14 mouse cellular contexts compared by ENCODE assay signal in the genomic region with DNA sequence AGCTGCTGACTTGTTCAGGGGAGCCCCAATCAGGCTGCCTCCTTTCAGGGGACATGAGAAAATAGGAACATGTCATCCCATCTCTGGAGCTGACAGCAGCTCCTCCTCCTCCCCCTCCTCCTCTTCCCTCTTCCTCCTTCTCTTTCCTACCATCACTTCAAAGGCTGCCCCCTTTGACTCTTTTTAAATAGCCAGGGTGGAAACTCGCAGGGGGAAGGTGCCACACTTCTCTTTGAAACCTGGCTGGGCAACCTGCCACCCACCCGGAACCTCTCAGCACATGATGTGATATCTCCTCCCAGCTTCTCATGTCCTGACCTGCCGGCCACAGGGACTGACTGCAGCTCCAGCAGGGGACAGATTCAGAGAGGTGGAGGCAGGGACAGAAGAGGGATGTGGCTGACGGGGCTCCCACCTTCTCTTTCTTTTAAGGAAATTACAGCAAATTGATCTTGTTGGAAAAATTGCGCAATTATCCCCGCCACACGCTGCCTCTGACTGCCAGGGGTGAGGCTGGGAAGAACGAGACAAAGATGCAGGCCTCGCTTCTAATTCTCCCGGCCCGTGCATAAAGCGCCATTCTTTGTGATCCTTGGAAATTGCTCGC.
DNase-seq lines count a peak whose midpoint lies in the region; ATAC-seq and TF ChIP-seq lines count a peak whose summit lies in the region.
"Had no signal": no experiment of that assay in that cellular context is flagged by ENCODE, and none has a peak within 500 bp of the region (broad histone marks: within the 10 kb centered on the region; RNA-seq: fewer than 3 reads in every experiment).

No protein-coding gene starts in this region.

- intact Hi-C loops in gastrocnemius, adult 2 months (cut with DNase I): no loop called here

- H3K4me1 ChIP-seq in forebrain, embryonic 12.5 days: peaks cover 14% of the 10 kb centered on the region
- H3K4me1 ChIP-seq in midbrain, embryonic 13.5 days (replicated peaks): peaks cover 18% of the 10 kb centered on the region
- no peaks in the 10 kb centered on the region for H3K4me1 ChIP-seq in kidney, adult 2 months (ENCODE audit: control insufficient read depth, insufficient read depth, low read length)
- H3K4me1 ChIP-seq: megakaryocyte, embryonic 14.5 days had no signal

- ATAC-seq in forebrain, embryonic 12.5 days (ENCODE audit: low FRiP score): peak; percentile 67
- ATAC-seq in midbrain, embryonic 13.5 days: peak; percentile 71
- ATAC-seq: Patski had no signal

- H3K9me3 ChIP-seq in forebrain, embryonic 12.5 days: no peaks in the 10 kb centered on the region
- H3K9me3 ChIP-seq in midbrain, embryonic 13.5 days: no peaks in the 10 kb centered on the region

- TF ChIP-seq CTCF in gastrocnemius, adult 2 months (IDR thresholded peaks at IDR 0.05): no peak
- TF ChIP-seq CTCF in brain, embryonic 14.5 days (IDR thresholded peaks at IDR 0.05; ENCODE audit: borderline replicate concordance, extremely low read depth, insufficient read depth, insufficient read length): no peak
- no peak for TF ChIP-seq CTCF in kidney, adult 2 months (conservative IDR thresholded peaks at IDR 0.05; ENCODE audit: insufficient read depth, insufficient read length, low read depth, low read length)

- H3K4me3 ChIP-seq in gastrocnemius, adult 2 months: no peak overlapping the region
- no peak overlapping the region for H3K4me3 ChIP-seq in forebrain, embryonic 12.5 days (replicated peaks)
- H3K4me3 ChIP-seq in midbrain, embryonic 13.5 days (replicated peaks): no peak overlapping the region
- no peak overlapping the region for H3K4me3 ChIP-seq in kidney, adult 2 months (ENCODE audit: insufficient read depth, low read depth, low read length)
- H3K4me3 ChIP-seq: left cerebral cortex, adult 2 months had no signal

- no peaks in the 10 kb centered on the region for H3K36me3 ChIP-seq in forebrain, embryonic 12.5 days (replicated peaks)
- H3K36me3 ChIP-seq in midbrain, embryonic 13.5 days: no peaks in the 10 kb centered on the region
- no peaks in the 10 kb centered on the region for H3K36me3 ChIP-seq in kidney, adult 2 months (ENCODE audit: control insufficient read depth, insufficient read depth, low read length)

- WGBS in forebrain, embryonic 12.5 days: 12% methylated on average over 13 of the region's 13 CpGs
- 18% methylated on average over 13 of the region's 13 CpGs for WGBS in midbrain, embryonic 13.5 days
- 45% methylated on average over 13 of the region's 13 CpGs for WGBS in kidney, adult 2 months

- no peak overlapping the region for H3K27ac ChIP-seq in gastrocnemius, adult 2 months
- peak overlapping the region; percentile 73 for H3K27ac ChIP-seq in forebrain, embryonic 12.5 days
- H3K27ac ChIP-seq in midbrain, embryonic 13.5 days: peak overlapping the region; percentile 72
- H3K27ac ChIP-seq in kidney, adult 2 months (ENCODE audit: insufficient read depth, low read depth, low read length): no peak overlapping the region
- H3K27ac ChIP-seq: kidney, postnatal 0 days; left cerebral cortex, adult 2 months; liver, embryonic 14.5 days had no signal

- H3K27me3 ChIP-seq in forebrain, embryonic 12.5 days: no peaks in the 10 kb centered on the region
- no peaks in the 10 kb centered on the region for H3K27me3 ChIP-seq in midbrain, embryonic 13.5 days
- no peaks in the 10 kb centered on the region for H3K27me3 ChIP-seq in kidney, adult 2 months (replicated peaks; ENCODE audit: control insufficient read depth, insufficient read depth, low read length)
- H3K27me3 ChIP-seq: megakaryocyte, embryonic 14.5 days; Patski had no signal

- no peak for TF ChIP-seq POLR2A in brain, embryonic 14.5 days (IDR thresholded peaks at IDR 0.05; ENCODE audit: borderline replicate concordance, extremely low read depth, insufficient read depth, insufficient read length, poor library complexity, severe bottlenecking)
- TF ChIP-seq POLR2A in kidney, adult 2 months (IDR thresholded peaks at IDR 0.05; ENCODE audit: low read depth, low read length): no peak

- H3K4me2 ChIP-seq in forebrain, embryonic 12.5 days: peak overlapping the region; percentile 37
- peak overlapping the region; percentile 28 for H3K4me2 ChIP-seq in midbrain, embryonic 13.5 days (replicated peaks)

- peak overlapping the region; percentile 38; the same call in 1 of the 2 replicates for H3K9ac ChIP-seq in forebrain, embryonic 12.5 days
- peak overlapping the region; percentile 34; the same call in 1 of the 2 replicates for H3K9ac ChIP-seq in midbrain, embryonic 13.5 days (replicated peaks)
- H3K9ac ChIP-seq: liver, embryonic 14.5 days had no signal

- DNase-seq in gastrocnemius, adult 2 months: peak; percentile 22
- no peak for DNase-seq in gastrocnemius, adult 8-10 months (ENCODE audit: low spot score in 2 of 2)
- DNase-seq in brain, embryonic 14.5 days (ENCODE audit: low read depth): peak; percentile 85
- no peak for DNase-seq in layer of hippocampus, adult 18-20 months (ENCODE audit: low spot score in 2 of 2)
- DNase-seq in urinary bladder, postnatal 10 days (ENCODE audit: low spot score): no peak
- DNase-seq in kidney, adult 2 months: no peak
- DNase-seq: adrenal gland, postnatal 14 days had no signal

Comparison
In these comparisons a context has a peak if more than half of its experiments do, and no peak if none do; other contexts are left out.
1. DNase-seq: peak in gastrocnemius, adult 2 months (single experiment) and brain, embryonic 14.5 days (single experiment); none in gastrocnemius, adult 8-10 months (0 of 2), layer of hippocampus, adult 18-20 months (0 of 2), urinary bladder, postnatal 10 days (single experiment) and kidney, adult 2 months (single experiment).
2. H3K27ac ChIP-seq: peak in forebrain, embryonic 12.5 days (single experiment) and midbrain, embryonic 13.5 days (single experiment); none in gastrocnemius, adult 2 months (single experiment) and kidney, adult 2 months (single experiment).